In genomic region chr13:73441686-73442085, GRCm38 (mm10) we compare ENCODE assay signal across 23 mouse cellular contexts. TPM values are rescaled to one million over a fixed set of nuclear protein-coding genes. Genes with fewer than 3 reads are reported as not detected.
DNase-seq lines count a peak whose midpoint lies in the region; ATAC-seq and TF ChIP-seq lines count a peak whose summit lies in the region.
"Had no signal": no experiment of that assay in that cellular context is flagged by ENCODE, and none has a peak within 500 bp of the region (broad histone marks: within the 10 kb centered on the region; RNA-seq: fewer than 3 reads in every experiment).

No protein-coding gene starts in this region.

- no peaks in the 10 kb centered on the region for H3K27me3 ChIP-seq in lung, postnatal 0 days (replicated peaks; ENCODE audit: insufficient read depth, low read length)
- no peaks in the 10 kb centered on the region for H3K27me3 ChIP-seq in liver, embryonic 16.5 days (ENCODE audit: control insufficient read depth, insufficient read depth, low read depth, low read length)
- H3K27me3 ChIP-seq in hindbrain, embryonic 11.5 days (ENCODE audit: control insufficient read depth, insufficient read depth, low read length): no peaks in the 10 kb centered on the region
- H3K27me3 ChIP-seq: intestine, embryonic 15.5 days; midbrain, embryonic 15.5 days; stomach, embryonic 15.5 days had no signal

- H3K9me3 ChIP-seq in lung, postnatal 0 days (ENCODE audit: low read length): no peaks in the 10 kb centered on the region
- no peaks in the 10 kb centered on the region for H3K9me3 ChIP-seq in liver, embryonic 16.5 days (replicated peaks; ENCODE audit: control insufficient read depth, low read length)
- H3K9me3 ChIP-seq in hindbrain, embryonic 11.5 days (ENCODE audit: control insufficient read depth, low read length): no peaks in the 10 kb centered on the region
- H3K9me3 ChIP-seq: embryonic facial prominence, embryonic 10.5 days; intestine, embryonic 15.5 days; midbrain, embryonic 15.5 days; stomach, embryonic 15.5 days had no signal

- peak overlapping the region; percentile 62 for H3K27ac ChIP-seq in lung, postnatal 0 days (ENCODE audit: low read length)
- H3K27ac ChIP-seq in liver, embryonic 16.5 days (ENCODE audit: low read length): peak overlapping the region; percentile 98
- no peak overlapping the region for H3K27ac ChIP-seq in hindbrain, embryonic 11.5 days (ENCODE audit: low read depth, low read length)
- H3K27ac ChIP-seq: embryonic facial prominence, embryonic 10.5 days; intestine, embryonic 15.5 days; layer of hippocampus, adult 2 months; midbrain, embryonic 15.5 days; stomach, embryonic 15.5 days had no signal

- intact Hi-C loops in heart, postnatal 10 days (cut with DNase I): no loop called here

- peaks cover 27% of the 10 kb centered on the region for H3K4me1 ChIP-seq in lung, postnatal 0 days (ENCODE audit: insufficient read depth, low read depth, low read length)
- peaks cover 68% of the 10 kb centered on the region for H3K4me1 ChIP-seq in liver, embryonic 16.5 days (ENCODE audit: control insufficient read depth, low read depth, low read length)
- no peaks in the 10 kb centered on the region for H3K4me1 ChIP-seq in hindbrain, embryonic 11.5 days (replicated peaks; ENCODE audit: control insufficient read depth, insufficient read depth, low read length)
- H3K4me1 ChIP-seq: intestine, embryonic 15.5 days; midbrain, embryonic 15.5 days; stomach, embryonic 15.5 days had no signal

- no peak for TF ChIP-seq CTCF in lung, postnatal 0 days (IDR thresholded peaks at IDR 0.05)

- no peak overlapping the region for H3K4me2 ChIP-seq in lung, postnatal 0 days (replicated peaks; ENCODE audit: low read depth, low read length)
- H3K4me2 ChIP-seq in liver, embryonic 16.5 days (ENCODE audit: low read depth, low read length): no peak overlapping the region
- no peak overlapping the region for H3K4me2 ChIP-seq in hindbrain, embryonic 11.5 days (replicated peaks; ENCODE audit: low read depth, low read length)
- H3K4me2 ChIP-seq: intestine, embryonic 15.5 days; midbrain, embryonic 15.5 days; stomach, embryonic 15.5 days had no signal

- DNase-seq in heart, adult 11 months: peak; percentile 77
- no peak for DNase-seq in heart, postnatal 10 days
- no peak for DNase-seq in lung, postnatal 0 days (ENCODE audit: low spot score)
- no peak for DNase-seq in lung, postnatal 25 days (ENCODE audit: low spot score)
- no peak for DNase-seq in layer of hippocampus, postnatal 14 days (ENCODE audit: low spot score in 2 of 2)
- no peak for DNase-seq in hindbrain, embryonic 11.5 days (ENCODE audit: low spot score)
- DNase-seq: adrenal gland, postnatal 25 days; cerebellum, adult 9-11 months; forebrain, postnatal 0 days; gastrocnemius, postnatal 25 days; layer of hippocampus, postnatal 36 days; lung, postnatal 4 days; right cerebral cortex, adult 18-20 months; right cerebral cortex, postnatal 4 days; thymus, adult 18-20 months; thymus, postnatal 4 days had no signal

- no peak for TF ChIP-seq EP300 in lung, postnatal 0 days (IDR thresholded peaks at IDR 0.05)

- 73% methylated on average over 5 of the region's 5 CpGs for WGBS in lung, postnatal 0 days
- 77% methylated on average over 5 of the region's 5 CpGs for WGBS in liver, embryonic 16.5 days (ENCODE audit: insufficient replicate concordance)
- WGBS in hindbrain, embryonic 11.5 days: 86% methylated on average over 5 of the region's 5 CpGs

- no peaks in the 10 kb centered on the region for H3K36me3 ChIP-seq in lung, postnatal 0 days (ENCODE audit: insufficient read depth, low read length)
- no peaks in the 10 kb centered on the region for H3K36me3 ChIP-seq in liver, embryonic 16.5 days (ENCODE audit: control insufficient read depth, insufficient read depth)
- H3K36me3 ChIP-seq in hindbrain, embryonic 11.5 days (ENCODE audit: control insufficient read depth, insufficient read depth, low read length): no peaks in the 10 kb centered on the region
- H3K36me3 ChIP-seq: embryonic facial prominence, embryonic 10.5 days; intestine, embryonic 15.5 days; midbrain, embryonic 15.5 days; stomach, embryonic 15.5 days had no signal

- H3K4me3 ChIP-seq in lung, postnatal 0 days (ENCODE audit: low read depth, low read length): no peak overlapping the region
- no peak overlapping the region for H3K4me3 ChIP-seq in liver, embryonic 16.5 days (ENCODE audit: low read depth, low read length)
- no peak overlapping the region for H3K4me3 ChIP-seq in hindbrain, embryonic 11.5 days (ENCODE audit: low read depth, low read length)
- H3K4me3 ChIP-seq: embryonic facial prominence, embryonic 10.5 days; intestine, embryonic 15.5 days; layer of hippocampus, adult 2 months; midbrain, embryonic 15.5 days; stomach, embryonic 15.5 days had no signal

- ATAC-seq in lung, postnatal 0 days: no peak
- ATAC-seq in liver, embryonic 16.5 days (ENCODE audit: low read depth): no peak
- no peak for ATAC-seq in hindbrain, embryonic 11.5 days (ENCODE audit: low FRiP score)
- ATAC-seq: forebrain, postnatal 0 days; hindbrain, embryonic 16.5 days; intestine, embryonic 15.5 days; midbrain, embryonic 15.5 days had no signal

- H3K9ac ChIP-seq in lung, postnatal 0 days (replicated peaks; ENCODE audit: low read depth): no peak overlapping the region
- 0 out of 2 replicates have a peak overlapping the region, but pooled peaks have one; percentile 6 for H3K9ac ChIP-seq in liver, embryonic 16.5 days (ENCODE audit: low read depth, low read length)
- H3K9ac ChIP-seq in hindbrain, embryonic 11.5 days (ENCODE audit: low read depth, low read length): no peak overlapping the region
- H3K9ac ChIP-seq: forebrain, postnatal 0 days; intestine, embryonic 15.5 days; midbrain, embryonic 15.5 days; stomach, embryonic 15.5 days had no signal

RNA-seq across cellular contexts. Expression of gene Lpcat1, which starts 25.3 kb away (rescaled TPM):
- 10 to 100 TPM; 10.7 to 13.0 TPM for total RNA-seq in heart, postnatal 10 days (2021)
- polyA plus RNA-seq in lung, postnatal 0 days (2015; fragmentation: Nextera tagmentation; extraction: Ambion mirVana): 368 and 414 TPM in 2 replicates
- polyA plus RNA-seq in liver, embryonic 16.5 days (2015; fragmentation: Nextera tagmentation; extraction: Ambion mirVana): 59.4 and 64.7 TPM in 2 replicates
- 10 to 100 TPM; 53.9 to 56.5 TPM for total RNA-seq in layer of hippocampus, postnatal 14 days (2021)
- 51.2 and 51.5 TPM in 2 replicates for polyA plus RNA-seq in hindbrain, embryonic 11.5 days (2014; fragmentation: Nextera tagmentation; extraction: Ambion mirVana)
